Mouse (Mus musculus) megakaryocyte, embryonic 14.5 days (primary cell): ENCODE data around the gene Mymk. TPM values are rescaled to one million over a fixed set of nuclear protein-coding genes. Genes with fewer than 3 reads are reported as not detected.

Source experiments
- H3K27me3 ChIP-seq: replicated peaks from 2 replicates; pipeline ENCODE3; 2012; ENCODE audit warnings: inconsistent platforms
- H3K36me3 ChIP-seq: replicated peaks from 2 replicates; pipeline ENCODE3; 2012; ENCODE audit warnings: low read length, inconsistent platforms, mixed read lengths
- H3K4me1 ChIP-seq: 2 replicates; pipeline ENCODE4 v1.6.1; 2012; ENCODE audit warnings: inconsistent platforms
- H3K4me3 ChIP-seq: replicated peaks from 2 replicates; pipeline ENCODE3; 2012; ENCODE audit warnings: moderate library complexity, mild to moderate bottlenecking, inconsistent platforms
- H3K9me3 ChIP-seq: 2 replicates; pipeline ENCODE4 v1.6.1; 2012; ENCODE audit warnings: inconsistent platforms
- FLI1 ChIP-seq: IDR thresholded peaks from 2 replicates; pipeline ENCODE4 v1.6.1; 2012; ENCODE audit warnings: low read length, inconsistent platforms, mixed read lengths
- GATA1 ChIP-seq: IDR thresholded peaks from 3 replicates; pipeline ENCODE4 v1.6.1; 2012; ENCODE audit warnings: mixed read lengths, low read length, inconsistent platforms, borderline replicate concordance
- polyA plus RNA-seq: library from polyadenylated mRNA; stranded (reverse); fragments of >175 nt; gene quantifications from 2 replicates; pipeline ENCODE4 v1.2.3, GENCODE M21; 2012; ENCODE audit warnings: low replicate concordance; ENCODE audit not compliant: insufficient read depth

Mymk gene
- polyA plus RNA-seq, 1 experiment, result not detected

- Histone ChIP-seq H3K9me3 (no peaks in the 10 kb centered on the region), H3K36me3 (no peaks in the 10 kb centered on the region), H3K27me3 (peaks cover 79% of the 10 kb centered on the region), H3K4me1 (peaks cover 33% of the 10 kb centered on the region), H3K4me3 (peak overlapping the region; percentile 19)
- TF ChIP-seq FLI1, result no peak
Observed at GRCm38 (mm10) chr2:27084963-27085362, 13.0 kb upstream of the Mymk start.

GRCm38 (mm10) chr2:27083761-27084475 lies 11.9 kb upstream of the Mymk start:
- Histone ChIP-seq H3K27me3 (peaks cover 88% of the 10 kb centered on the region), H3K9me3 (no peaks in the 10 kb centered on the region), H3K4me1 (peaks cover 33% of the 10 kb centered on the region), H3K36me3 (no peaks in the 10 kb centered on the region), H3K4me3 (no peak overlapping the region)
- TF ChIP-seq FLI1 (no peak), GATA1 (no peak)

- TF ChIP-seq GATA1, result no peak
- no peak for TF ChIP-seq FLI1
- H3K4me1 ChIP-seq, result peaks cover 28% of the 10 kb centered on the region
- no peak overlapping the region for H3K4me3 ChIP-seq
- no peaks in the 10 kb centered on the region for H3K36me3 ChIP-seq
- H3K27me3 ChIP-seq, result peaks cover 93% of the 10 kb centered on the region
- H3K9me3 ChIP-seq, result no peaks in the 10 kb centered on the region
Observed at GRCm38 (mm10) chr2:27079649-27080048, 7.7 kb upstream of the Mymk start.

- no peak for TF ChIP-seq FLI1
- TF ChIP-seq GATA1, result no peak
- peak within 1 kb of the TSS; percentile 10 for H3K4me3 ChIP-seq
- H3K27me3 ChIP-seq, result peaks cover 88% of the 10 kb centered on the region
- H3K4me1 ChIP-seq, result peaks cover 26% of the 10 kb centered on the region
- no peaks in the 10 kb centered on the region for H3K9me3 ChIP-seq
- no peaks in the 10 kb centered on the region for H3K36me3 ChIP-seq
Observed at GRCm38 (mm10) chr2:27079152-27079584, 7.2 kb upstream of the Mymk start, which contains the start of gene Adamtsl2. Gene Adamtsl2, plus strand, starts transcription at chr2:27079379.

GRCm38 (mm10) chr2:27078312-27078711 lies 6.3 kb upstream of the Mymk start:
- Histone ChIP-seq H3K9me3 (no peaks in the 10 kb centered on the region), H3K4me1 (peaks cover 20% of the 10 kb centered on the region), H3K27me3 (peaks cover 85% of the 10 kb centered on the region), H3K36me3 (no peaks in the 10 kb centered on the region), H3K4me3 (no peak overlapping the region)
- TF ChIP-seq FLI1 (no peak), GATA1 (no peak)

GRCm38 (mm10) chr2:27077655-27078244 lies 5.8 kb upstream of the Mymk start:
- H3K4me1 ChIP-seq, result peaks cover 20% of the 10 kb centered on the region
- no peak for TF ChIP-seq FLI1
- TF ChIP-seq GATA1, result no peak
- no peak overlapping the region for H3K4me3 ChIP-seq
- H3K9me3 ChIP-seq, result no peaks in the 10 kb centered on the region
- H3K36me3 ChIP-seq, result no peaks in the 10 kb centered on the region
- H3K27me3 ChIP-seq, result peaks cover 85% of the 10 kb centered on the region

- TF ChIP-seq GATA1 (no peak), FLI1 (no peak)
- peaks cover 23% of the 10 kb centered on the region for H3K4me1 ChIP-seq
- H3K9me3 ChIP-seq, result no peaks in the 10 kb centered on the region
- H3K36me3 ChIP-seq, result no peaks in the 10 kb centered on the region
- H3K4me3 ChIP-seq, result no peak overlapping the region
- peaks cover 84% of the 10 kb centered on the region for H3K27me3 ChIP-seq
Observed at GRCm38 (mm10) chr2:27075485-27075884, 3.5 kb upstream of the Mymk start.

GRCm38 (mm10) chr2:27074804-27075203 lies 2.8 kb upstream of the Mymk start:
- Histone ChIP-seq H3K4me3 (no peak overlapping the region), H3K4me1 (peaks cover 23% of the 10 kb centered on the region), H3K9me3 (no peaks in the 10 kb centered on the region), H3K27me3 (peaks cover 84% of the 10 kb centered on the region), H3K36me3 (no peaks in the 10 kb centered on the region)
- TF ChIP-seq GATA1 (no peak), FLI1 (no peak)

- Histone ChIP-seq H3K9me3 (no peaks in the 10 kb centered on the region), H3K4me1 (peaks cover 12% of the 10 kb centered on the region), H3K36me3 (no peaks in the 10 kb centered on the region), H3K27me3 (peaks cover 83% of the 10 kb centered on the region), H3K4me3 (no peak overlapping the region)
- TF ChIP-seq FLI1 (no peak), GATA1 (no peak)
Observed at GRCm38 (mm10) chr2:27073407-27073806, 1.4 kb upstream of the Mymk start.

GRCm38 (mm10) chr2:27071137-27071536 lies 842 bp downstream of the Mymk start:
- Histone ChIP-seq H3K4me1 (peaks cover 3% of the 10 kb centered on the region; the same call in 1 of the 2 replicates), H3K27me3 (peaks cover 80% of the 10 kb centered on the region), H3K36me3 (no peaks in the 10 kb centered on the region), H3K9me3 (no peaks in the 10 kb centered on the region), H3K4me3 (no peak overlapping the region)
- TF ChIP-seq FLI1 (no peak), GATA1 (no peak)
